Mouse (Mus musculus) limb, embryonic 15.5 days (tissue): Measurements from ENCODE around the gene Ndufab1. TPM values are rescaled to one million over a fixed set of nuclear protein-coding genes. Genes with fewer than 3 reads are reported as not detected.
A peak's percentile ranks its signal among the peaks of the same experiment; 100 is the strongest.

ENCODE experiments used
- ATAC-seq: fragments of 200-750 bp; cut with Nextera tagmentation; 2 replicates; pipeline ENCODE4 v1.8.0; 2017; ENCODE audit warnings: low read depth, moderate TSS enrichment; ENCODE audit not compliant: insufficient number of reproducible peaks, low FRiP score, low TSS enrichment
- H3K27ac ChIP-seq: fragments of 300-500 bp; sonication (generic); 2 replicates; pipeline ENCODE4 v1.5.1; 2015; ENCODE audit warnings: moderate library complexity, mild to moderate bottlenecking, inconsistent platforms
- H3K27me3 ChIP-seq: fragments of 300-500 bp; sonication (generic); 2 replicates; pipeline ENCODE4 v1.6.1; 2015; ENCODE audit warnings: inconsistent platforms
- H3K36me3 ChIP-seq: fragments of 300-500 bp; sonication (generic); 2 replicates; pipeline ENCODE4 v1.6.1; 2015; ENCODE audit warnings: inconsistent platforms
- H3K4me1 ChIP-seq: fragments of 300-500 bp; sonication (generic); 2 replicates; pipeline ENCODE4 v1.6.1; 2015; ENCODE audit warnings: inconsistent platforms
- H3K4me2 ChIP-seq: fragments of 300-500 bp; sonication (generic); 2 replicates; pipeline ENCODE4 v1.6.1; 2015; ENCODE audit warnings: mild to moderate bottlenecking, inconsistent platforms
- H3K4me3 ChIP-seq: fragments of 300-500 bp; sonication (generic); 2 replicates; pipeline ENCODE4 v1.5.1; 2015; ENCODE audit warnings: mild to moderate bottlenecking, inconsistent platforms
- H3K9ac ChIP-seq: fragments of 300-500 bp; sonication (generic); 2 replicates; pipeline ENCODE4 v1.6.1; 2015; ENCODE audit warnings: inconsistent platforms
- H3K9me3 ChIP-seq: fragments of 300-500 bp; sonication (generic); 2 replicates; pipeline ENCODE4 v1.6.1; 2016; ENCODE audit warnings: inconsistent platforms
- WGBS: fragments of 180-500 bp; shearing (Covaris S2); methylation state at CpG from one replicate; pipeline ENCODE4 v1.1.7; 2015; 5-methylcytosine and 5-hydroxymethylcytosine counted together
- polyA plus RNA-seq: library from polyadenylated mRNA; unstranded; fragments of >200 nt; fragmentation: Nextera tagmentation; extraction: Ambion mirVana; gene quantifications from 2 replicates; pipeline ENCODE4 v1.2.1, GENCODE M21; 2015

Gene Ndufab1
- polyA plus RNA-seq = 553 and 558 TPM in 2 replicates

DNA sequence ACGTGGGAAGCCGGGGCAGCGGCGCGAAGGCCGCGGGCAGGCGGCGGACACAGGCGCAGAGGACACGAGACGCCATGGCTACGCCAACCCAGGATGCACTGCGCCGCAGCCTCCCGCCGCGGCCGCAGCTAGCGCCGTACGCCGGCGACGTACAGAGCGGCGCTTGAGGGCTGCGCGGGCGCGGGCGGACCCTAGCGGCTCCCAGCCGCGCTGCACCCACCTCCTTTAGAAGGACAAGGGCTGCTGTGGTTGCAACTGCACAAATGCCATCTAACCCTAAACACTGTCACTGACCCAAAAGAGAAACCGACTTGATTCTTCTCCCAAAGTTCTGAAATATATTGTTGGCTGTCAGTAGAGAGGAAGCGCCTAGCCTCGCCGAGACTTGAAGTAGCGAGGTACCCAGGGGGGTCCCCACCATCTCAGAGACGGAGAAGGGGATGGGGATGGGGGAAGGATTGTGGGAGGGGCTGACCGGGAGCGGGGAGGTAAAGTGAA, at the start of gene Ndufab1:
Ndufab1 (minus strand) TSS at position 140 of the 498 bp plus-strand sequence.
- H3K4me3 ChIP-seq = peak within 1 kb of the TSS; percentile 67
- no peak within 1 kb of the TSS for H3K27ac ChIP-seq
- H3K4me2 ChIP-seq = peak within 1 kb of the TSS; percentile 75
- H3K36me3 ChIP-seq = peaks cover 18% of the 10 kb centered on the region
- H3K4me1 ChIP-seq = peaks cover 14% of the 10 kb centered on the region
- H3K9ac ChIP-seq = peak within 1 kb of the TSS; percentile 67
- ATAC-seq = peak; percentile 96
- no peaks in the 10 kb centered on the region for H3K9me3 ChIP-seq
- no peaks in the 10 kb centered on the region for H3K27me3 ChIP-seq
- WGBS = under 1% methylated on average over 43 of the region's 43 CpGs

DNA sequence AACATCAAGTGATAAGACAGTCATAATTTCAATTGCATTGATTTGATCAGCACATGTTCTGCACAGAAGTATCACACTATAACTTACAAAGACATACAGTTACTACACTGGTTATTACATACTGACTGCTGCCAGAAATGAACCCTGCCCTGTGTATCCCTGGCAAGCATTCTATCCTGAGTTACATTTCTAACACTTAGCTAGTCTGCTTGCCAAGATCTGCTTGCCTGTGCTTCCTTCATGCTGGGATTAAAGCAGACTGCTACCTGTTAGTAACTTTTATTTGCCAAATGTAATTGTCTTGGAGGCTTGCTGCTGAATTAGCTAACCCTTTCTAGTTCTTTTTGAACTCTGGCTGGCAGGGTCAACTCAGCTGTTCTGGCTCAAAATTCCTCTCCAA, 39.3 kb upstream of the Ndufab1 start:
- H3K9me3 ChIP-seq = no peaks in the 10 kb centered on the region

DNA sequence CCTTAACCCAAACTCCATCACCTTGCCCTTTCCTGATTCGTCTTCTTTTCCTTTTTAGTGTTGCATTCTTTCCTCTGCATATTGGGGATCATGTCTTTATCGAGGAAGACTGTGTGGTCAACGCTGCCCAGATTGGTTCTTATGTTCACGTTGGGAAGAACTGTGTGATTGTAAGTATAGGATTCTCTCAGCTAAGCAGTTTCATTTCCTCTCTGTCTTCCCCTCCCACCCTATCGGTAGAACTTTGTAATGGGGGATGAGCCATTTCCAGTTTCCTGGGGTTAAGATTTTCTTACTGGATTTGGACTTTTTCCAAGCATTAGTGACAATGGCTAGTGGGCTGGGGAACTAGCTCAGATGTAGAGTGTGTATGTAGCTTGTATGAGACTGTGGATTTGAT, 36.5 kb upstream of the Ndufab1 start:
- Histone ChIP-seq H3K4me1 (peaks cover 6% of the 10 kb centered on the region; the same call in 1 of the 2 replicates), H3K36me3 (peaks cover 79% of the 10 kb centered on the region), H3K4me2 (no peak overlapping the region), H3K9ac (no peak overlapping the region), H3K27me3 (no peaks in the 10 kb centered on the region), H3K9me3 (no peaks in the 10 kb centered on the region), H3K4me3 (no peak overlapping the region), H3K27ac (no peak overlapping the region)
- ATAC-seq = no peak
- WGBS = 93% methylated on average over 5 of the region's 5 CpGs

More for the DNA sequence above, 39.3 kb upstream of the Ndufab1 start:
- Histone ChIP-seq H3K9ac (no peak overlapping the region), H3K4me3 (no peak overlapping the region), H3K36me3 (peaks cover 94% of the 10 kb centered on the region), H3K4me2 (no peak overlapping the region), H3K4me1 (no peaks in the 10 kb centered on the region), H3K27me3 (no peaks in the 10 kb centered on the region), H3K27ac (no peak overlapping the region)
- no peak for ATAC-seq

DNA sequence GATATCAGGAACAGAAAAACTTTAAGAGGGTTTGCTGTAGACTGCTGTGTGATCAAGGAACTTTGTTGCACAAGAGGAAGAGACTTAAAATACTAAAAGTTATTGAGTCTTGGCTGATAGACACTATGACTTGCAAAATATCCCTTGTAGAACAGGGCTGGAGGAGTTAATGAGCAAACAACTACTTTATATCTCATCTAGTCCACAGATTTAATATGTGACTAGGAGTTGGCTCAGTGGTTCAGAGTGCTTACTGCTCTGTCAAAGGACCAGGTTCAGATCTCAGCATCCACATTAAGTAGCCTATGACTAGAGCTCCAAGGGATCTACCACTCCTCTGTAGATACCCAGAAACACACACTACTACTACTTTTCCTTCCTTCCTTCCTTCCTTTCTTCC, 35.4 kb upstream of the Ndufab1 start:
- ATAC-seq = no peak
- Histone ChIP-seq H3K4me2 (no peak overlapping the region), H3K9me3 (no peaks in the 10 kb centered on the region), H3K9ac (no peak overlapping the region), H3K27ac (no peak overlapping the region), H3K4me3 (no peak overlapping the region), H3K4me1 (peaks cover 9% of the 10 kb centered on the region), H3K27me3 (no peaks in the 10 kb centered on the region), H3K36me3 (peaks cover 70% of the 10 kb centered on the region)

DNA sequence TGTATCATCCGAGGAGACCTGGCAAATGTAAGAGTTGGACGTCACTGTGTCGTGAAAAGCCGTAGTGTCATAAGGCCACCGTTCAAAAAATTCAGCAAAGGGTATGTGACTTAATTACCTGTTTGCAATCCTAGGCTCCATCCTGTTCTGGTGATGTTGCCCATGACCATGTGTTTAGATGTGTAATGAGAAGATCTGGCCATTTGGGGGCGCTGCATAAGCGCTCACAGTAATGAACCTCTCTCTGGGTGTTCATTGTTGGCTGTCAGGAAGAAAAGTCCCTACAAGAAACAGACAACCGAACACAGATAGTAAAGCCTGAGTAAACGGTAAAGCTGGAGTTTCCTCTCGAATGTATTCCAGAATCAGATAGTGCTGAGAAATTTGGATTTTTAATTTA, 33.4 kb upstream of the Ndufab1 start:
- peaks cover 50% of the 10 kb centered on the region for H3K36me3 ChIP-seq
- no peak overlapping the region for H3K9ac ChIP-seq
- H3K27ac ChIP-seq = no peak overlapping the region
- no peaks in the 10 kb centered on the region for H3K27me3 ChIP-seq
- H3K4me1 ChIP-seq = peaks cover 9% of the 10 kb centered on the region
- ATAC-seq = no peak
- WGBS = 75% methylated on average over 10 of the region's 10 CpGs
- no peak overlapping the region for H3K4me2 ChIP-seq
- no peak overlapping the region for H3K4me3 ChIP-seq
- H3K9me3 ChIP-seq = no peaks in the 10 kb centered on the region

DNA sequence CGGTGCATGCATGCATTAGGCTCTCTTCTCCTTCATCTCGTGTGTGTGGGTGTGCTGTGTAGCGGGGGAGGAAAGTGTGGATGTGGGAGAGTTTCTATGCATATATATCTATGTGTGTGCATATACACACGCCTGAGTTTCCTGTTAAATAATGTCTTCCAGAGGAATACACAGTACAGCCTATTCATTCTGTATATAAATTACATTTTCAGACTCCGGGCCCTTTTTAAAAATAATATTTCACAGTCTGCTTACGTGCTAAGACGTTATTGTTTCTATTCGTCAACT, 31.6 kb upstream of the Ndufab1 start:
- peaks cover 9% of the 10 kb centered on the region for H3K4me1 ChIP-seq
- WGBS = 18% methylated on average over 8 of the region's 8 CpGs
- peak overlapping the region; percentile 74 for H3K4me3 ChIP-seq
- no peaks in the 10 kb centered on the region for H3K27me3 ChIP-seq
- peak overlapping the region; percentile 78 for H3K9ac ChIP-seq
- peak overlapping the region; percentile 80; the same call in 1 of the 2 replicates for H3K27ac ChIP-seq
- H3K4me2 ChIP-seq = peak overlapping the region; percentile 49
- ATAC-seq = no peak
- no peaks in the 10 kb centered on the region for H3K9me3 ChIP-seq
- peaks cover 34% of the 10 kb centered on the region for H3K36me3 ChIP-seq

DNA sequence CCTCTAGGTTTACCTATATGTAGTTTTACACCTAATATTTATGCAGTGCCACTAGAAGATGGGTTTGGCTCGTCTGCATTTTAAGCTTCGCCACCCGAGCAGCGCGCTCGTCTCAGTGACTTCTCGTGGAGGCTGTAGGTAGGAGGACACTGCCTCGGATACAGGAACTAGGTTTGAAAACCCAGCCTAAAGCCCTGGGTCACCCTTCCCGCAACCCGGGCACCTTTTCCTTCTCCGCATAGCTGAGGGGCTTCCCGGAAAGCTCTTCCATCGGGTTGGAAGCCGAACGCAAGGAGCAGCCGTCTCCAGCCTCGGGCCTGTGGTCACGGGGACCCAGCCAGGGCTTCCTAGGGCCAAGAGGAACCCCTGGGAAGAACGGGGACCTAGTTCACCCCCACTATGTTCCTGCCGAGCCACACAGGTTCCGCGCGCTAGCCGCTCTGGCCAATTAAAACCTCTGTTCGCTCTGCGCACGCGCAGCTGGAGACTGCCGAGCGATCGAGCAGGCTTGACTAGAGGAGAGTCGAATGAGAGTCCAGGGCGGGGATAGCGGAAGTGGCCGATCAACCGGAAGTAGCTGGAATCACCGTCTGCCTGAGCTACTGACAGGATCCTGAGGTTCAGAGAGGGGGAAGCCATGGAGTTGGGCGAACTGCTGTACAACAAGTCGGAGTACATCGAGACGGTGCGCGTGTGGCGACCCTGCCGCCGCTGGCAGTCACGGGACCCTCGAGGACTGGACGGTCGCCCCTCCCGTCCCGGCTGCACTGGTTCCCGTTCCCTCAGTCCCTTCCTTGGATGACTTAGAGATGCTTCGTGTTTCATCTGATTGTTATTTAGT, 31.0 kb upstream of the Ndufab1 start, which contains the start of the genes Palb2 and Dctn5:
Palb2 (minus strand) TSS at position 489 of the 841 bp plus-strand sequence.
Dctn5 (plus strand) TSS at position 545 of the 841 bp plus-strand sequence.
- Histone ChIP-seq H3K9me3 (no peaks in the 10 kb centered on the region), H3K27ac (peak within 1 kb of the TSS; percentile 80), H3K4me3 (peak within 1 kb of the TSS; percentile 74), H3K36me3 (peaks cover 34% of the 10 kb centered on the region), H3K9ac (peak within 1 kb of the TSS; percentile 78), H3K27me3 (no peaks in the 10 kb centered on the region), H3K4me1 (peaks cover 9% of the 10 kb centered on the region), H3K4me2 (peak within 1 kb of the TSS; percentile 79)
- ATAC-seq = peak; percentile 96
- under 1% methylated on average over 54 of the region's 54 CpGs for WGBS

DNA sequence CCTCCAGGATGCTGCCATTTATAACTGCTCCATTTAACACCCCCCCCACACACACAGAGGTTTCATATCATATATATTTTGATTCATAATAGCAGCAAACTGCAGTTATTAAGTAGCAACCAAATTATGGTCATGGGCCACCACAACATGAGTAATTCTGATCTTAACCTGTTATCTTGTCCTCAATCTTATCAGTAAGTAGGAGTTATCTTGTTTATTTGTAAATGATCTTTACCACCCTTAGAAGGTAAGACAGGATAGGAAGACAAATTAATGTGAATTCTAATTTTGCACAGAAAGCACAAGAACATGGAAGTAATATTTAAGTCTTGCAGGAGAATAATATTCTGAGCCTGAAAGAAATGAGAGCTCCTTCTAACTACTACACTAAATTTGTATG, 30.1 kb upstream of the Ndufab1 start:
- Histone ChIP-seq H3K36me3 (peaks cover 35% of the 10 kb centered on the region), H3K9ac (peak overlapping the region; percentile 58; the same call in 1 of the 2 replicates), H3K27me3 (no peaks in the 10 kb centered on the region), H3K4me2 (peak overlapping the region; percentile 79; the same call in 1 of the 2 replicates), H3K9me3 (no peaks in the 10 kb centered on the region), H3K4me3 (peak overlapping the region; percentile 74), H3K4me1 (peaks cover 9% of the 10 kb centered on the region), H3K27ac (no peak overlapping the region)
- ATAC-seq = no peak

DNA sequence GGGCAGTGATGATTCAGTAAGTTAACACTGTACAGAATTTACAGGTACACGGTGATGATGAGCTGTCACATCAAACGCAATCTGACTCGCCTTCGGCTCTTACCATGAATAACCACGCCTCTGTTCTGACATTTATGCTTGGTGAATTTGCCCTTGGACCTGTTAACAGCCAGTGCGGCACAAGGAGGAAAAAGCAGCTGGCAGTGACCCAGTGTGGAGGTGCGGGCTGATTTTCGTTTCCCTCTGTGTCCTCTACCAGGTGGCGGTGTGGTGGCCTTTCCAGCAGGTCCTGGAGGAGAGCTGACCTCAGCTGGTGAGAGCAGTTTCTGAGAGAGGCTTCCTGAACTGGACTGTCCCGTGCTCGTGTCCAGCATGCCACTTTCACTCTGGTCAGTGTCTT, 25.3 kb upstream of the Ndufab1 start:
- Histone ChIP-seq H3K9me3 (no peaks in the 10 kb centered on the region), H3K4me2 (no peak overlapping the region), H3K27me3 (no peaks in the 10 kb centered on the region), H3K36me3 (peaks cover 40% of the 10 kb centered on the region), H3K9ac (no peak overlapping the region), H3K27ac (no peak overlapping the region), H3K4me3 (no peak overlapping the region), H3K4me1 (no peaks in the 10 kb centered on the region)
- WGBS = 95% methylated on average over 11 of the region's 11 CpGs
- ATAC-seq = no peak

DNA sequence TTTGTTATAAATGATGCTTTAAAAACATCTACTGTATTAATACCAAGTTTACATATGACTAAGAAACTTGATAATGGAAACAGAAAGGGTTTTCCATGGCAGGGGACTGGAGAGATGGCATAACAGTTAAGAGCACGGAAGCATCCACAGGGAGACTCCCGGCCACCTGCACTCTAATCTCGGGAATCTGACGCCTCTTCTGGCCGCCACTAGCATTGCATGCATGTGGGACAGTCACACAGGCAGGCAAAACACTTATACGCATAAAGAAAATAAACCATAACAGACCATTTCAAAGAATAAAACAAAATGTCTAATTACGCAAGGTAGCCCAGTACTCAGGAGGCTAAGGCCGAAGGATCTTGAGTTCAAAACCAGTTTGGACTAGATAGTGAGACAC, 23.9 kb upstream of the Ndufab1 start:
- no peaks in the 10 kb centered on the region for H3K4me1 ChIP-seq
- no peak overlapping the region for H3K4me2 ChIP-seq
- no peak overlapping the region for H3K9ac ChIP-seq
- no peak overlapping the region for H3K27ac ChIP-seq
- no peaks in the 10 kb centered on the region for H3K27me3 ChIP-seq
- no peak for ATAC-seq
- H3K36me3 ChIP-seq = peaks cover 45% of the 10 kb centered on the region
- WGBS = 78% methylated on average over 8 of the region's 8 CpGs
- no peaks in the 10 kb centered on the region for H3K9me3 ChIP-seq
- no peak overlapping the region for H3K4me3 ChIP-seq

DNA sequence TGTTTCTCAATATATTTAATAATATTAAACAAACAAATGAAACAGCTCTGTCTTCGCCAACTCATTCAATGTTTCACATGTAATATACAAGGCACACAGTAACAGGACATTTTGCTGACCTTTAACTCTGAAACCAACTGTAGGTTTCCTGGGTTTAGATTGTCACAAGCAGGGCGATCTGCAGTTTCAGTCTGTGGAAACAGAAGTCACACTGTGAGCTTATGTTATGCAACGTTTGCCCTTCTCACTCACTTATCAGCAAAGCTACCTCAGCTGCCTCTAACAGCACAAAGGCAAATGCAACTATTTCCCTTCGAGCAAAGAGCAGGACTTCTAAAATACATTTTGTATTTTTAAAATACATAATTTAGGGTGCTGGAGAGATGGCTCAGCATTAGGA, 21.8 kb upstream of the Ndufab1 start:
- ATAC-seq = no peak
- Histone ChIP-seq H3K4me1 (no peaks in the 10 kb centered on the region), H3K4me2 (no peak overlapping the region), H3K4me3 (no peak overlapping the region), H3K27me3 (no peaks in the 10 kb centered on the region), H3K9me3 (no peaks in the 10 kb centered on the region), H3K27ac (no peak overlapping the region), H3K9ac (no peak overlapping the region), H3K36me3 (peaks cover 52% of the 10 kb centered on the region)
- WGBS = 84% methylated on average over 4 of the region's 4 CpGs

DNA sequence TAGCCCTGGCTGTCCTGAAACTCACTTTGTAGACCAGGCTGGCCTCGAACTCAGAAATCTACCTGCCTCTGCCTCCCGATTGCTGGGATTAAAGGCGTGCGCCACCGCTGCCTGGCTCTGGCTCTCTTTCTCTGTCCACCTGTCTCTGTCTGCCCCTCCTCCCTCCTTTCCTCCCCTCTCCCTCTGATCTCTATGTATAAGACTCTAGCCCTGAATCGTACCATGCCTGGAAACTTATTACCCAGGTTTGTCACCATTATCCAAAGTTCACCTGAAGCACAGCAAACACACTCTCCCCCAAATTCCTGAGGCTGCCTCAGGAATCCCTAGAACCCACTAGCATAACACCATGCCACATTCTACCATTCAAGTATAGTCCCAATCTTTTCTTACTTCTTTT, 6.5 kb upstream of the Ndufab1 start:
- no peak overlapping the region for H3K27ac ChIP-seq
- WGBS = 93% methylated on average over 6 of the region's 6 CpGs
- H3K9ac ChIP-seq = no peak overlapping the region
- peaks cover 16% of the 10 kb centered on the region for H3K36me3 ChIP-seq
- no peak overlapping the region for H3K4me2 ChIP-seq
- H3K27me3 ChIP-seq = no peaks in the 10 kb centered on the region
- ATAC-seq = no peak
- no peaks in the 10 kb centered on the region for H3K4me1 ChIP-seq
- H3K4me3 ChIP-seq = no peak overlapping the region
- H3K9me3 ChIP-seq = no peaks in the 10 kb centered on the region
